Mouse (Mus musculus) CH12.LX (cell line): ENCODE measurements around the gene Csf2rb.
A peak's percentile ranks its signal among the peaks of the same experiment; 100 is the strongest.

ENCODE experiments used
- BHLHE40 ChIP-seq: IDR thresholded peaks from 2 replicates; pipeline ENCODE4 v1.6.1; 2011; ENCODE audit warnings: mild to moderate bottlenecking, low read depth, low read length, improper control_type of control experiment
- CTCF ChIP-seq, 2 experiments: IDR thresholded peaks in 1 of 2; conservative IDR thresholded peaks in 1 of 2; 2 replicates each; pipeline ENCODE4 v1.5.1; 2011 to 2012; ENCODE audit warnings: low read depth in 2 of 2, low read length in 2 of 2, improper control_type of control experiment in 1 of 2, inconsistent platforms in 1 of 2, mild to moderate bottlenecking in 1 of 2, moderate library complexity in 1 of 2
- EP300 ChIP-seq: IDR thresholded peaks from 2 replicates; pipeline ENCODE4 v1.6.1; 2011; ENCODE audit warnings: low read length, improper control_type of control experiment
- NELFE ChIP-seq: IDR thresholded peaks from 2 replicates; pipeline ENCODE4 v1.6.1; 2011; ENCODE audit warnings: low read depth, low read length, improper control_type of control experiment
- RAD21 ChIP-seq: IDR thresholded peaks from 2 replicates; pipeline ENCODE4 v1.6.1; 2011; ENCODE audit warnings: low read depth, mild to moderate bottlenecking, low read length, improper control_type of control experiment, moderate library complexity
- TCF12 ChIP-seq: IDR thresholded peaks from 2 replicates; pipeline ENCODE4 v1.6.1; 2014; ENCODE audit warnings: low read depth, mild to moderate bottlenecking, inconsistent platforms, low read length, improper control_type of control experiment
- ZMIZ1 ChIP-seq: IDR thresholded peaks from 2 replicates; pipeline ENCODE4 v1.6.1; 2012; ENCODE audit warnings: low read depth, mild to moderate bottlenecking, inconsistent platforms, low read length, improper control_type of control experiment

GRCm38 (mm10) chr15:78330706-78331105 is 5.2 kb downstream of the Csf2rb start:
- TF ChIP-seq EP300 = peak; percentile 23; the same call in 1 of the 2 replicates
- no peak for TF ChIP-seq BHLHE40
- no peak for TF ChIP-seq ZMIZ1
- 0 out of 2 replicates have a peak, but pooled peaks have one; percentile 10 for TF ChIP-seq TCF12
- no peak for TF ChIP-seq RAD21
- TF ChIP-seq CTCF (conservative IDR thresholded peaks at IDR 0.05 in 1 of 2, IDR thresholded peaks at IDR 0.05 in 1 of 2; ENCODE audit: low read depth in 2 of 2, low read length in 2 of 2) = no peak
- TF ChIP-seq NELFE = no peak
